Mouse (Mus musculus): ENCODE results near the gene B3galt2. TPM values are rescaled to one million over a fixed set of nuclear protein-coding genes. Genes with fewer than 3 reads are reported as not detected.
"Not testable (repeated sequence)": the region's sequence is repeated elsewhere in the genome, so short reads cannot be mapped to it uniquely, and the experiment has no call there.

B3galt2 gene
- 0.10 TPM in 2 of 3 replicates, not detected in the other for total RNA-seq (2017)

GRCm38 (mm10) chr1:143640650-143641407, at the start of gene B3galt2:
B3galt2 (plus strand) TSS chr1:143640664.
- ATAC-seq (replicated peaks; ENCODE audit: insufficient number of reproducible peaks, low FRiP score, low TSS enrichment, poor library complexity, severe bottlenecking), result no peak

GRCm38 (mm10) chr1:143596864-143597263, 43.6 kb upstream of the B3galt2 start:
- no peak for ATAC-seq (replicated peaks; ENCODE audit: insufficient number of reproducible peaks, low FRiP score, low TSS enrichment, poor library complexity, severe bottlenecking)

DNA sequence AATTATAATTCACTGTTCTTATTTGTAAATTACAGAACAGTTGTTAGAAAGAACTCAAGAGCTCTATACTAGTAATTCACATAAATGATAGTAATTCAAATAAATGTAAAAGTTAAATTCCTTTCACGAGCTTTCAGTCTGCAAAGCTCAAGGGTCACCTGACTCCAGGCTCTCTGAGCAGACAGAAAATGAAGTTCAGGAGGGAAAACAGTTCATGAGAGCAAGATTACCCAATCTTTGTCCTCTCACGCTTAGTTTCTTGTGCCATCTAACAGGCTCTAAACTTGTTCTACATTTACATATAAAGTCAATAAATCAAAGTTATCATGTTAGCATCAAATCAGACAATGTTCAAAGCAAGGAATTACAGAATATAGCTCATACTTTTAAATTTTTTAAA, 31.6 kb upstream of the B3galt2 start:
- ATAC-seq (replicated peaks; ENCODE audit: insufficient number of reproducible peaks, low FRiP score, low TSS enrichment, poor library complexity, severe bottlenecking), result no peak

DNA sequence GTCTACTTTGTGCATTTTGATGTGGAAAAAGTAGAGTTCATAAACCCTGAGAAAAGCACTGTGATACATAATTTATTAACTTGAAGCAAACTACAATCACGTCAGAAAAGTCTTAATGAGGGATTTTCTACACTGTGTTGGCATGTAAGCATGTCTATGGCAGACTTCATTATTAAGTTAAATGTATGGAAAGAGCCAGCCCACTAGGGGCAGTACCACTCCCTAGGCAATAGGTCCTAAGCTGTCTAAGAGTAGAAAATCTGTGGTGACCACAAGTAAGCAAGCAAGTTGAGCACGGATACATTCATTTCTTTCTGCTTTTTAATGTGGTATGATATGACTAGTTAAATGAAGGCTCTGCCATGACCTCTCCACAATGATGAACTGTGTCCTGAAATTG, 27.6 kb upstream of the B3galt2 start:
- no peak for ATAC-seq (replicated peaks; ENCODE audit: insufficient number of reproducible peaks, low FRiP score, low TSS enrichment, poor library complexity, severe bottlenecking)

DNA sequence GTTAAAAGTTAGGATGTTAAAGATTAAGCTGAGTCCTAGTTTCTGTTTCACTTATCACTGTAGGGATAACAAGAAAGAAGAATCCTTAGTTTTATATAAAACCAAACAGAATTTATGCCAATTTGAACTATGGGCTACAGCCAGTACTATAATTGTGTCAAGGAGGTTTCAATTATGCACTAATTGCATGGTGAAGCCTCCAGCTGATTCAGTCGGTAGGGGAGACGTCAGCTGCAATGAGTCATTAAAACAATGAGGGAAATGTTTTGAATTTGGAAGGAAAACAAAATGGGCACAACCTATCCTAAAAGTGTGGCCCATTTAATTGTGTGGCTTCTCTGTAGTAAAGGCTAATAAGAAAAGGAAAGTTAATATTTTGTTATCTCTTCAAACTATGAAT, 20.7 kb upstream of the B3galt2 start:
- no peak for ATAC-seq (replicated peaks; ENCODE audit: insufficient number of reproducible peaks, low FRiP score, low TSS enrichment, poor library complexity, severe bottlenecking)

DNA sequence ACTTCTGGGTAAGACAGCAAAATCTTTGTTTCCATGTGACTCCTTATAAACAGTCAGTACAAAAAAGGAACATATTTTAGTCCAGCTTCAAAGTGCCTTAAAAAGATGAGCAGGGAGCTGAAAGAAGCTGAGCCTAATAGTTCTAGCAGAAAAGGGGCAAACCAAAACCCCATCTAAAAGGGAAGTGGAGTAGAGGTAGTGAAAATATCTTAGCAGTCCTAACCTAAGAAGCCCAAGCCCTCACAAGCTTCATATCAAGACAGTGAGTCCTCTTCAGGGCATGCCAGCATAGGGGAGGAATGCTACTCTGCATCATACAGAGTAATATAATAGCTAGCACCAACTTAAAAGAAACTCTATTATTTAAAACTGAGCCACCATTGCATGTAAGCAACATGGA, 18.5 kb upstream of the B3galt2 start:
- no peak for ATAC-seq (replicated peaks; ENCODE audit: insufficient number of reproducible peaks, low FRiP score, low TSS enrichment, poor library complexity, severe bottlenecking)

DNA sequence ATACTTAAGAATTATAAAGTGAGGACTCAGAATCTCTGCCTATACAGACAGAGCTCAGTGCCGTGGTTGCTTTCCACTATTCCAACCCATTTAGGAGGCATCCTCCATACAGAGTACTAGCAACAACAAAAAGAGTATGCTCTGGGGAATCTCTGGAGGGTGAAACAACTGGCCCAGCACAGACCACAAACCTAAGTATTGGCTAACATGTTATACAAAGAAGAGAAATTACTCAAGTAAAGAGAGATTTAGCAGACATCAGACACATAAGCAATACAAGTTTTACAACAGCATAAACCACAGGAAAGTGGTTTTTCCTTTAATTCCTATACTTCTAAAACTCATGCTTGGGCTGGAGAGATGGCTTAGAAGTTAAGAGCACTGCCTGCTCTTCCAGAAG, 17.8 kb upstream of the B3galt2 start:
- ATAC-seq (replicated peaks; ENCODE audit: insufficient number of reproducible peaks, low FRiP score, low TSS enrichment, poor library complexity, severe bottlenecking), result no peak

- ATAC-seq (replicated peaks; ENCODE audit: insufficient number of reproducible peaks, low FRiP score, low TSS enrichment, poor library complexity, severe bottlenecking), result no peak
Observed at GRCm38 (mm10) chr1:143631337-143631736, 9.1 kb upstream of the B3galt2 start.

DNA sequence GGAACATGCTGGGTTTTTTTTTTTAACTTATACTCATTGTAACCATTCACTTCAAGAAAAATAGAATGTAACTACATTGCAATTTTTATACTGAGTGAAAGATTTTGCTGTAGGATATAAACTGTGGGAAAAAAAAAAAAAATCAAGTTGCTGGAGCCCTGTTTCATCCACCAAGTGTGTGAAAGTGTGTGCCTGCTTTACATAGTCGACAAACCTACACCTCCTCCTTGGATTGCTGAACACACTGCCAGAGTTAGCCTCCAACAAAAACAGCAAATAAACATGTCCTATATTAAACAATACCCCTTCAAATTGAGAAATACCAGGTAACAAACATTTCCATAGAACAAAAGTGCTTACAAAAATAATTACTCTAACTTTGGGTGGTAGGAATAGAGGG, 8.1 kb upstream of the B3galt2 start:
- no peak for ATAC-seq (replicated peaks; ENCODE audit: insufficient number of reproducible peaks, low FRiP score, low TSS enrichment, poor library complexity, severe bottlenecking)

DNA sequence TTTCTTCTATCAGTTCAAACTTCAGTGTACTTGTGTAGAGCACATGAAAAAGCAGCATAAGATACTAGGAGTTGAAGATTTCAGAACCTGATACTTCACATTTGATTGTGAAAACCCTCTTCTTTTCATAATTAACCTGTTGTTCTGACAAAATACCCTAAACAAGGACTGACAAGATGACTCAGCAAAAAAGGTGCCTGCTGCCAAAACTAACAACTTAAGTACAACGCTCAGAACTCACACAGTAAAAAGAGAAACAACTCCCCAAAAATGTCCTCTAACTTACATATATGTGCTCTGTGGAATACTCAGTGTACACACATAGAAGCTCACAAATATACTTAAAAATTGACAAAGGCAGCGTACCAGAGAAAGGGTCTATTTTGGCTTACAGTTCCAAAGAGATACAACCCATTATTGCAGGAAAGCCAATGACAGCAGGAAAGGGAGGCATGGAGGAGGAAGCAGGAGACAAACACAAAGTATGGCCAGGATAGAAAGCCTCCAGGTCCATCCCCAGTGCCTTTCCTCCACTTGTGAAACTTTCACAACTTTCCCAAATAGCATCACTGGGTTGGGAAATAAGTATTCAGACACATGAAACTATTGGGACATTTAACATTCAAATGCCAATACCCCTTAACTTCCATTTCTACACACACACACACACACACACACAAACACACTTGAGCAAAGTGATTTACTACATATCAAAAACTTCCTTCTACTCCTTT, 7.4 kb upstream of the B3galt2 start:
- ATAC-seq (replicated peaks; ENCODE audit: insufficient number of reproducible peaks, low FRiP score, low TSS enrichment, poor library complexity, severe bottlenecking), result no peak

DNA sequence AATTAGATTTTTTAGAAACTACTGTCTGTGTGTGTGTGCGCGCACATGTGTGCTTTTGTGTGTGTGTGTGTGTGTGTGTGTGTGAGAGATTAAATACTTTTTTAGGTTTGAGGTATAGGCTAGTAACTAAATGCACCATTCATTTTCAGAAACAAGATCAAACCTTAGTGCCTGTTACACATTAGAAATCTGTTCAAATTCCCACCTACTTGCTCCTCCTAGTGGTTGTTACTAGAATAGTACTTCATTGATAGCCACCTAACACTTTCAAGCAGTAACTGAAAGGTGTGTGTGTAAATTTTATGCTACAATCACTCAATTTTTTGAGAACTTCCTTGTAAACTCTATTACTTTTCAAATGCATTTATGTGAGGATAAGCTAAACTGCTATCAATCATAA, 3.8 kb downstream of the B3galt2 start:
- ATAC-seq (replicated peaks; ENCODE audit: insufficient number of reproducible peaks, low FRiP score, low TSS enrichment, poor library complexity, severe bottlenecking), result no peak

- ATAC-seq (replicated peaks; ENCODE audit: insufficient number of reproducible peaks, low FRiP score, low TSS enrichment, poor library complexity, severe bottlenecking), result no peak
Observed at GRCm38 (mm10) chr1:143645386-143645785, 4.9 kb downstream of the B3galt2 start.

DNA sequence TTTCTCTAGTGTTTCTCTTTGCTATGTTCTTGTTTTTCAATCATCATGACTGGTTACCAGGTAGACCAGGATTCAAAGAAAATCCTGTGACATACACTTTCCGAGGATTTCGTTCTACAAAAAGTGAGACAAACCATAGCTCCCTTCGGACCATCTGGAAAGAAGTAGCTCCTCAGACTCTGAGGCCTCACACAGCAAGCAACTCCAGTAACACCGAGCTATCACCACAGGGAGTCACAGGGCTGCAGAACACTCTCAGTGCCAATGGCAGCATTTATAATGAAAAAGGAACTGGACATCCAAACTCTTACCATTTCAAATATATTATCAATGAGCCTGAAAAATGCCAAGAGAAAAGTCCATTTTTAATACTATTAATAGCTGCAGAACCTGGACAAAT, 5.8 kb downstream of the B3galt2 start:
- ATAC-seq (replicated peaks; ENCODE audit: insufficient number of reproducible peaks, low FRiP score, low TSS enrichment, poor library complexity, severe bottlenecking), result no peak

DNA sequence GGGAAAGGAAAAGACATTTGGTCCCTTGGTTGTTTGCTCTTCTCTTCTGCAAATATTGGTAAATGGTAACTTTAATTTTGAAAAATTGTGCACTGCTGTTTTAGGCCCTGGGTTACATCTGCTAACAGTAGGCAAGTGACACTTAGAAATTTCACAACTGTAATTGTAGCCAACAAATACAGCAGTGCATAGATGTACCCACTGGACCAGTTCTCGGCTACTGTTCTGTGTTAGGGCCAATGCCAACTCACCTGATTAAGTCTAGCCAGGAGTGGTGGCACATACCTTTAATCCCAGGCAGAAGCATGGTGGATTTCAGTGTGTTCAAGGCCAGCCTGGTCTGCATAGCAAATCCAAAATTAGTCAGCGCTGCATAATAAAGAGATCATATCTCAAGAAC, 9.9 kb downstream of the B3galt2 start:
- ATAC-seq (replicated peaks; ENCODE audit: insufficient number of reproducible peaks, low FRiP score, low TSS enrichment, poor library complexity, severe bottlenecking), result no peak

- no peak for ATAC-seq (replicated peaks; ENCODE audit: insufficient number of reproducible peaks, low FRiP score, low TSS enrichment, poor library complexity, severe bottlenecking)
Observed at GRCm38 (mm10) chr1:143653646-143654045, 13.2 kb downstream of the B3galt2 start.

- no peak for ATAC-seq (replicated peaks; ENCODE audit: insufficient number of reproducible peaks, low FRiP score, low TSS enrichment, poor library complexity, severe bottlenecking)
Observed at GRCm38 (mm10) chr1:143663197-143663596, 22.7 kb downstream of the B3galt2 start.

DNA sequence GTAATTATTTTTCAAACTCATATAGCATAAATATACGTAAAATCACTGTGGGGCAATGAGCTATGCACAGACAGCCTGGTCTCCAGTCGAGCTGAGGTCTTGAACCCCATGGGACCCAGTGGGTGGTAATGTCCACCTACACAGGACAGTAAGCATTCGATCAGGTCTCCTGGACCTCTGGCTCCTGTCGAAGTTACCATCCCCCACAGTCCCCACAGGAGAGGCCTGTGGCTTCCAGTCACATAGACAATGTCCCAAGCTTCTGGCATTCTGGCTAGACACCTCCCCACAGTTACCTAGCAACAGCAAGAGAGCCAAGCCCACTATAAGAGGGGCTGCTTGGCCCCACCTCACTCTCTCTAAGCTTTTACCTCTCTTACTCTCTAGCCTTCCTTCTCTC, 24.3 kb downstream of the B3galt2 start:
- not testable (repeated sequence) for ATAC-seq (replicated peaks; ENCODE audit: insufficient number of reproducible peaks, low FRiP score, low TSS enrichment, poor library complexity, severe bottlenecking)

GRCm38 (mm10) chr1:143675734-143676361, 35.4 kb downstream of the B3galt2 start:
- no peak for ATAC-seq (replicated peaks; ENCODE audit: insufficient number of reproducible peaks, low FRiP score, low TSS enrichment, poor library complexity, severe bottlenecking)

GRCm38 (mm10) chr1:143681108-143681507, 40.6 kb downstream of the B3galt2 start:
- ATAC-seq (replicated peaks; ENCODE audit: insufficient number of reproducible peaks, low FRiP score, low TSS enrichment, poor library complexity, severe bottlenecking), result no peak

- ATAC-seq (replicated peaks; ENCODE audit: insufficient number of reproducible peaks, low FRiP score, low TSS enrichment, poor library complexity, severe bottlenecking), result no peak
Observed at GRCm38 (mm10) chr1:143684849-143685248, 44.4 kb downstream of the B3galt2 start.

Measured in monocyte, adult 5-6 weeks (primary cell).